Mouse (Mus musculus): ENCODE data around the gene Tfap2a. TPM values are rescaled to one million over a fixed set of nuclear protein-coding genes. Genes with fewer than 3 reads are reported as not detected.

The Tfap2a gene
- polyA plus RNA-seq, 1 experiment from 2014 or later = 20.6 TPM

- H3K36me3 ChIP-seq (ENCODE audit: control insufficient read depth, insufficient read depth, low read length) = no peaks in the 10 kb centered on the region
- WGBS = under 1% methylated on average over 57 of the region's 70 CpGs
- ATAC-seq (ENCODE audit: low FRiP score) = peak; percentile 95
- peak overlapping the region; percentile 29; the same call in 1 of the 2 replicates for H3K9ac ChIP-seq (ENCODE audit: low read depth, low read length)
- peak; percentile 96 for DNase-seq (ENCODE audit: low spot score)
- H3K27me3 ChIP-seq (ENCODE audit: control insufficient read depth, insufficient read depth, low read length) = peaks cover 65% of the 10 kb centered on the region
- H3K27ac ChIP-seq (ENCODE audit: low read depth, low read length) = peak overlapping the region; percentile 72
- no peaks in the 10 kb centered on the region for H3K9me3 ChIP-seq (ENCODE audit: control insufficient read depth, low read length)
- peak overlapping the region; percentile 43 for H3K4me3 ChIP-seq (ENCODE audit: low read depth, low read length)
- H3K4me2 ChIP-seq (replicated peaks; ENCODE audit: low read depth, low read length) = peak overlapping the region; percentile 80
- no peaks in the 10 kb centered on the region for H3K4me1 ChIP-seq (replicated peaks; ENCODE audit: control insufficient read depth, insufficient read depth, low read length)
These were observed 15.2 kb downstream of the Tfap2a start for GRCm38 (mm10) chr13:40722741-40723597.

GRCm38 (mm10) chr13:40719741-40720082 is 18.5 kb downstream of the Tfap2a start:
- Histone ChIP-seq H3K4me2 (replicated peaks; ENCODE audit: low read depth, low read length) (no peak overlapping the region), H3K4me1 (replicated peaks; ENCODE audit: control insufficient read depth, insufficient read depth, low read length) (no peaks in the 10 kb centered on the region)

GRCm38 (mm10) chr13:40719066-40719740 is 19.0 kb downstream of the Tfap2a start:
- Histone ChIP-seq H3K4me2 (replicated peaks; ENCODE audit: low read depth, low read length) (no peak overlapping the region), H3K27ac (ENCODE audit: low read depth, low read length) (no peak overlapping the region), H3K27me3 (ENCODE audit: control insufficient read depth, insufficient read depth, low read length) (peaks cover 70% of the 10 kb centered on the region), H3K4me1 (replicated peaks; ENCODE audit: control insufficient read depth, insufficient read depth, low read length) (no peaks in the 10 kb centered on the region), H3K9ac (ENCODE audit: low read depth, low read length) (no peak overlapping the region), H3K9me3 (ENCODE audit: control insufficient read depth, low read length) (no peaks in the 10 kb centered on the region), H3K4me3 (ENCODE audit: low read depth, low read length) (no peak overlapping the region), H3K36me3 (ENCODE audit: control insufficient read depth, insufficient read depth, low read length) (no peaks in the 10 kb centered on the region)
- WGBS = 18% methylated on average over 14 of the region's 14 CpGs
- ATAC-seq (ENCODE audit: low FRiP score) (no peak), DNase-seq (ENCODE audit: low spot score) (no peak)

More at GRCm38 (mm10) chr13:40719741-40720082, 18.5 kb downstream of the Tfap2a start:
- H3K27ac ChIP-seq (ENCODE audit: low read depth, low read length) = no peak overlapping the region
- no peak overlapping the region for H3K4me3 ChIP-seq (ENCODE audit: low read depth, low read length)
- ATAC-seq (ENCODE audit: low FRiP score) (no peak), DNase-seq (ENCODE audit: low spot score) (no peak)
- H3K27me3 ChIP-seq (ENCODE audit: control insufficient read depth, insufficient read depth, low read length) = peaks cover 67% of the 10 kb centered on the region
- 21% methylated on average over 9 of the region's 9 CpGs for WGBS
- no peak overlapping the region for H3K9ac ChIP-seq (ENCODE audit: low read depth, low read length)
- H3K9me3 ChIP-seq (ENCODE audit: control insufficient read depth, low read length) = no peaks in the 10 kb centered on the region
- H3K36me3 ChIP-seq (ENCODE audit: control insufficient read depth, insufficient read depth, low read length) = no peaks in the 10 kb centered on the region

GRCm38 (mm10) chr13:40716771-40717716 is 21.1 kb downstream of the Tfap2a start:
- H3K9ac ChIP-seq (ENCODE audit: low read depth, low read length) = no peak overlapping the region
- no peaks in the 10 kb centered on the region for H3K4me1 ChIP-seq (replicated peaks; ENCODE audit: control insufficient read depth, insufficient read depth, low read length)
- 2% methylated on average over 37 of the region's 37 CpGs for WGBS
- ATAC-seq (ENCODE audit: low FRiP score) (no peak), DNase-seq (ENCODE audit: low spot score) (peak; percentile 35)
- H3K27ac ChIP-seq (ENCODE audit: low read depth, low read length) = no peak overlapping the region
- no peaks in the 10 kb centered on the region for H3K9me3 ChIP-seq (ENCODE audit: control insufficient read depth, low read length)
- H3K4me3 ChIP-seq (ENCODE audit: low read depth, low read length) = no peak overlapping the region
- peaks cover 81% of the 10 kb centered on the region for H3K27me3 ChIP-seq (ENCODE audit: control insufficient read depth, insufficient read depth, low read length)
- no peaks in the 10 kb centered on the region for H3K36me3 ChIP-seq (ENCODE audit: control insufficient read depth, insufficient read depth, low read length)
- no peak overlapping the region for H3K4me2 ChIP-seq (replicated peaks; ENCODE audit: low read depth, low read length)

GRCm38 (mm10) chr13:40714531-40714930 is 23.6 kb downstream of the Tfap2a start:
- H3K4me1 ChIP-seq (replicated peaks; ENCODE audit: control insufficient read depth, insufficient read depth, low read length) = no peaks in the 10 kb centered on the region
- no peak overlapping the region for H3K4me2 ChIP-seq (replicated peaks; ENCODE audit: low read depth, low read length)
- peak; percentile 34 for DNase-seq (ENCODE audit: low spot score)
- ATAC-seq (ENCODE audit: low FRiP score) = no peak
- H3K27me3 ChIP-seq (ENCODE audit: control insufficient read depth, insufficient read depth, low read length) = peaks cover 82% of the 10 kb centered on the region
- no peak overlapping the region for H3K9ac ChIP-seq (ENCODE audit: low read depth, low read length)
- no peak overlapping the region for H3K27ac ChIP-seq (ENCODE audit: low read depth, low read length)
- no peak overlapping the region for H3K4me3 ChIP-seq (ENCODE audit: low read depth, low read length)
- H3K36me3 ChIP-seq (ENCODE audit: control insufficient read depth, insufficient read depth, low read length) = no peaks in the 10 kb centered on the region
- no peaks in the 10 kb centered on the region for H3K9me3 ChIP-seq (ENCODE audit: control insufficient read depth, low read length)
- 0% methylated on average over 2 of the region's 2 CpGs for WGBS

- no peak overlapping the region for H3K4me2 ChIP-seq (replicated peaks; ENCODE audit: low read depth, low read length)
- no peak overlapping the region for H3K9ac ChIP-seq (ENCODE audit: low read depth, low read length)
- WGBS = 5% methylated on average over 5 of the region's 5 CpGs
- ATAC-seq (ENCODE audit: low FRiP score) (no peak), DNase-seq (ENCODE audit: low spot score) (peak; percentile 35)
- no peak overlapping the region for H3K4me3 ChIP-seq (ENCODE audit: low read depth, low read length)
- H3K27me3 ChIP-seq (ENCODE audit: control insufficient read depth, insufficient read depth, low read length) = peaks cover 81% of the 10 kb centered on the region
- H3K4me1 ChIP-seq (replicated peaks; ENCODE audit: control insufficient read depth, insufficient read depth, low read length) = no peaks in the 10 kb centered on the region
- no peak overlapping the region for H3K27ac ChIP-seq (ENCODE audit: low read depth, low read length)
- no peaks in the 10 kb centered on the region for H3K9me3 ChIP-seq (ENCODE audit: control insufficient read depth, low read length)
- no peaks in the 10 kb centered on the region for H3K36me3 ChIP-seq (ENCODE audit: control insufficient read depth, insufficient read depth, low read length)
These were observed 24.5 kb downstream of the Tfap2a start for GRCm38 (mm10) chr13:40713681-40714080.

GRCm38 (mm10) chr13:40713241-40713640 is 24.9 kb downstream of the Tfap2a start:
- no peak for ATAC-seq (ENCODE audit: low FRiP score)
- Histone ChIP-seq H3K36me3 (ENCODE audit: control insufficient read depth, insufficient read depth, low read length) (no peaks in the 10 kb centered on the region), H3K4me1 (replicated peaks; ENCODE audit: control insufficient read depth, insufficient read depth, low read length) (no peaks in the 10 kb centered on the region), H3K4me2 (replicated peaks; ENCODE audit: low read depth, low read length) (no peak overlapping the region), H3K27ac (ENCODE audit: low read depth, low read length) (no peak overlapping the region), H3K27me3 (ENCODE audit: control insufficient read depth, insufficient read depth, low read length) (peaks cover 83% of the 10 kb centered on the region), H3K9ac (ENCODE audit: low read depth, low read length) (no peak overlapping the region), H3K4me3 (ENCODE audit: low read depth, low read length) (no peak overlapping the region), H3K9me3 (ENCODE audit: control insufficient read depth, low read length) (no peaks in the 10 kb centered on the region)
- peak; percentile 27 for DNase-seq (ENCODE audit: low spot score)
- 5% methylated on average over 4 of the region's 4 CpGs for WGBS

GRCm38 (mm10) chr13:40712526-40712832 is 25.7 kb downstream of the Tfap2a start:
- 0% methylated on average over 4 of the region's 4 CpGs for WGBS
- Histone ChIP-seq H3K4me2 (replicated peaks; ENCODE audit: low read depth, low read length) (no peak overlapping the region), H3K27ac (ENCODE audit: low read depth, low read length) (no peak overlapping the region), H3K9me3 (ENCODE audit: control insufficient read depth, low read length) (no peaks in the 10 kb centered on the region), H3K4me1 (replicated peaks; ENCODE audit: control insufficient read depth, insufficient read depth, low read length) (no peaks in the 10 kb centered on the region), H3K9ac (ENCODE audit: low read depth, low read length) (no peak overlapping the region), H3K36me3 (ENCODE audit: control insufficient read depth, insufficient read depth, low read length) (no peaks in the 10 kb centered on the region), H3K27me3 (ENCODE audit: control insufficient read depth, insufficient read depth, low read length) (peaks cover 82% of the 10 kb centered on the region), H3K4me3 (ENCODE audit: low read depth, low read length) (no peak overlapping the region)
- ATAC-seq (ENCODE audit: low FRiP score) (peak; percentile 33; the same call in 1 of the 2 replicates), DNase-seq (ENCODE audit: low spot score) (no peak)

Measured in hindbrain, embryonic 11.5 days (tissue).